Mouse (Mus musculus): ENCODE data around the gene 9930111J21Rik1. TPM values are rescaled to one million over a fixed set of nuclear protein-coding genes. Genes with fewer than 3 reads are reported as not detected.
A peak's percentile ranks its signal among the peaks of the same experiment; 100 is the strongest.
"Not testable (repeated sequence)": the region's sequence is repeated elsewhere in the genome, so short reads cannot be mapped to it uniquely, and the experiment has no call there.

The 9930111J21Rik1 gene
- 1.6 and 3.1 TPM in 2 replicates for polyA plus RNA-seq (2015; fragmentation: Nextera tagmentation; extraction: Ambion mirVana)

- no CpG with 5 or more reads among the region's 3 CpGs for WGBS
- not testable (repeated sequence) for H3K9me3 ChIP-seq (ENCODE audit: low read length); H3K36me3 ChIP-seq (ENCODE audit: insufficient read depth, low read length); H3K9ac ChIP-seq (replicated peaks; ENCODE audit: low read depth); H3K27me3 ChIP-seq (replicated peaks; ENCODE audit: insufficient read depth, low read length); H3K27ac ChIP-seq (ENCODE audit: low read length); H3K4me1 ChIP-seq (ENCODE audit: insufficient read depth, low read depth, low read length); H3K4me2 ChIP-seq (replicated peaks; ENCODE audit: low read depth, low read length); DNase-seq (ENCODE audit: low spot score); H3K4me3 ChIP-seq (ENCODE audit: low read depth, low read length)
- ATAC-seq: peak; percentile 85
Observed at GRCm38 (mm10) chr11:48979251-48979650, at the start of gene 9930111J21Rik1. Gene 9930111J21Rik1, minus strand, starts transcription at chr11:48979398.

- not testable (repeated sequence) for H3K4me2 ChIP-seq (replicated peaks; ENCODE audit: low read depth, low read length); H3K4me1 ChIP-seq (ENCODE audit: insufficient read depth, low read depth, low read length); H3K9ac ChIP-seq (replicated peaks; ENCODE audit: low read depth); H3K4me3 ChIP-seq (ENCODE audit: low read depth, low read length); H3K27me3 ChIP-seq (replicated peaks; ENCODE audit: insufficient read depth, low read length); H3K9me3 ChIP-seq (ENCODE audit: low read length); H3K27ac ChIP-seq (ENCODE audit: low read length); H3K36me3 ChIP-seq (ENCODE audit: insufficient read depth, low read length); DNase-seq (ENCODE audit: low spot score)
- ATAC-seq: peak; percentile 78
Observed at GRCm38 (mm10) chr11:49012074-49012473, 32.9 kb upstream of the 9930111J21Rik1 start.

GRCm38 (mm10) chr11:49006785-49007184 lies 27.6 kb upstream of the 9930111J21Rik1 start:
- not testable (repeated sequence) for DNase-seq (ENCODE audit: low spot score); H3K9me3 ChIP-seq (ENCODE audit: low read length); H3K27ac ChIP-seq (ENCODE audit: low read length); H3K4me1 ChIP-seq (ENCODE audit: insufficient read depth, low read depth, low read length); H3K4me3 ChIP-seq (ENCODE audit: low read depth, low read length); H3K4me2 ChIP-seq (replicated peaks; ENCODE audit: low read depth, low read length); H3K27me3 ChIP-seq (replicated peaks; ENCODE audit: insufficient read depth, low read length); H3K9ac ChIP-seq (replicated peaks; ENCODE audit: low read depth); H3K36me3 ChIP-seq (ENCODE audit: insufficient read depth, low read length)
- 0% methylated on average over 1 of the region's 1 CpGs for WGBS
- peak; percentile 81 for ATAC-seq

- not testable (repeated sequence) for H3K9ac ChIP-seq (replicated peaks; ENCODE audit: low read depth); H3K4me3 ChIP-seq (ENCODE audit: low read depth, low read length); H3K4me2 ChIP-seq (replicated peaks; ENCODE audit: low read depth, low read length); H3K9me3 ChIP-seq (ENCODE audit: low read length); H3K36me3 ChIP-seq (ENCODE audit: insufficient read depth, low read length); H3K27ac ChIP-seq (ENCODE audit: low read length); H3K4me1 ChIP-seq (ENCODE audit: insufficient read depth, low read depth, low read length); H3K27me3 ChIP-seq (replicated peaks; ENCODE audit: insufficient read depth, low read length)
- peak; percentile 72 for TF ChIP-seq EP300 (IDR thresholded peaks at IDR 0.05)
- peak; percentile 70 for ATAC-seq
- WGBS: 26% methylated on average over 2 of the region's 2 CpGs
- peak; percentile 28 for DNase-seq (ENCODE audit: low spot score)
Observed at GRCm38 (mm10) chr11:49006317-49006716, 27.1 kb upstream of the 9930111J21Rik1 start.

- DNase-seq (ENCODE audit: low spot score); H3K9me3 ChIP-seq (ENCODE audit: low read length); H3K4me1 ChIP-seq (ENCODE audit: insufficient read depth, low read depth, low read length); H3K9ac ChIP-seq (replicated peaks; ENCODE audit: low read depth); ATAC-seq; H3K27ac ChIP-seq (ENCODE audit: low read length); H3K27me3 ChIP-seq (replicated peaks; ENCODE audit: insufficient read depth, low read length); H3K36me3 ChIP-seq (ENCODE audit: insufficient read depth, low read length); H3K4me2 ChIP-seq (replicated peaks; ENCODE audit: low read depth, low read length); H3K4me3 ChIP-seq (ENCODE audit: low read depth, low read length): not testable (repeated sequence)
- 55% methylated on average over 1 of the region's 1 CpGs for WGBS
Observed at GRCm38 (mm10) chr11:49000411-49000810, 21.2 kb upstream of the 9930111J21Rik1 start.

- not testable (repeated sequence) for H3K36me3 ChIP-seq (ENCODE audit: insufficient read depth, low read length); H3K27ac ChIP-seq (ENCODE audit: low read length); H3K4me2 ChIP-seq (replicated peaks; ENCODE audit: low read depth, low read length); H3K9me3 ChIP-seq (ENCODE audit: low read length); H3K27me3 ChIP-seq (replicated peaks; ENCODE audit: insufficient read depth, low read length); H3K9ac ChIP-seq (replicated peaks; ENCODE audit: low read depth); H3K4me1 ChIP-seq (ENCODE audit: insufficient read depth, low read depth, low read length); H3K4me3 ChIP-seq (ENCODE audit: low read depth, low read length)
- peak; percentile 52 for ATAC-seq
- 11% methylated on average over 2 of the region's 2 CpGs for WGBS
- peak; percentile 25 for DNase-seq (ENCODE audit: low spot score)
Observed at GRCm38 (mm10) chr11:48994018-48994417, 14.8 kb upstream of the 9930111J21Rik1 start, which contains the start of gene Tgtp1. Gene Tgtp1, minus strand, starts transcription at chr11:48994172.

GRCm38 (mm10) chr11:48993296-48993695 lies 14.1 kb upstream of the 9930111J21Rik1 start:
- not testable (repeated sequence) for H3K27ac ChIP-seq (ENCODE audit: low read length); H3K27me3 ChIP-seq (replicated peaks; ENCODE audit: insufficient read depth, low read length); H3K36me3 ChIP-seq (ENCODE audit: insufficient read depth, low read length); H3K4me3 ChIP-seq (ENCODE audit: low read depth, low read length); H3K4me1 ChIP-seq (ENCODE audit: insufficient read depth, low read depth, low read length); H3K4me2 ChIP-seq (replicated peaks; ENCODE audit: low read depth, low read length); DNase-seq (ENCODE audit: low spot score); ATAC-seq; H3K9ac ChIP-seq (replicated peaks; ENCODE audit: low read depth); H3K9me3 ChIP-seq (ENCODE audit: low read length)
- 22% methylated on average over 10 of the region's 10 CpGs for WGBS

- not testable (repeated sequence) for H3K4me2 ChIP-seq (replicated peaks; ENCODE audit: low read depth, low read length); H3K36me3 ChIP-seq (ENCODE audit: insufficient read depth, low read length); H3K9me3 ChIP-seq (ENCODE audit: low read length); H3K4me1 ChIP-seq (ENCODE audit: insufficient read depth, low read depth, low read length); H3K4me3 ChIP-seq (ENCODE audit: low read depth, low read length); H3K27ac ChIP-seq (ENCODE audit: low read length); H3K27me3 ChIP-seq (replicated peaks; ENCODE audit: insufficient read depth, low read length); H3K9ac ChIP-seq (replicated peaks; ENCODE audit: low read depth); ATAC-seq
- WGBS: 39% methylated on average over 4 of the region's 4 CpGs
- DNase-seq (ENCODE audit: low spot score): peak; percentile 41
Observed at GRCm38 (mm10) chr11:48991740-48992520, 12.7 kb upstream of the 9930111J21Rik1 start, which contains the start of gene Gm12185. Gene Gm12185, minus strand, starts transcription at chr11:48992226.

GRCm38 (mm10) chr11:48989981-48990380 lies 10.8 kb upstream of the 9930111J21Rik1 start:
- H3K9me3 ChIP-seq (ENCODE audit: low read length); H3K27ac ChIP-seq (ENCODE audit: low read length); H3K36me3 ChIP-seq (ENCODE audit: insufficient read depth, low read length); H3K9ac ChIP-seq (replicated peaks; ENCODE audit: low read depth); H3K4me2 ChIP-seq (replicated peaks; ENCODE audit: low read depth, low read length); H3K4me1 ChIP-seq (ENCODE audit: insufficient read depth, low read depth, low read length); H3K27me3 ChIP-seq (replicated peaks; ENCODE audit: insufficient read depth, low read length); ATAC-seq; H3K4me3 ChIP-seq (ENCODE audit: low read depth, low read length); DNase-seq (ENCODE audit: low spot score): not testable (repeated sequence)
- WGBS: 63% methylated on average over 2 of the region's 2 CpGs
